Mouse (Mus musculus) heart, adult 2 months (tissue): ENCODE data around the gene Adcy2.

ENCODE experiments used
- CTCF ChIP-seq: fragments of 200-600 bp; IDR thresholded peaks from 2 replicates; pipeline ENCODE4 v1.8.1; 2022; ENCODE audit warnings: antibody characterized with exemption, mild to moderate bottlenecking, moderate library complexity
- EP300 ChIP-seq: fragments of 200-500 bp; IDR thresholded peaks from 2 replicates; pipeline ENCODE4 v1.6.1; 2011; ENCODE audit warnings: low read depth, low read length, control low read depth; ENCODE audit not compliant: insufficient read depth
- POLR2A ChIP-seq: fragments of 200-500 bp; IDR thresholded peaks from 2 replicates; pipeline ENCODE4 v1.6.1; 2011; ENCODE audit warnings: mild to moderate bottlenecking, low read depth, low read length, control low read depth; ENCODE audit not compliant: insufficient read depth

DNA sequence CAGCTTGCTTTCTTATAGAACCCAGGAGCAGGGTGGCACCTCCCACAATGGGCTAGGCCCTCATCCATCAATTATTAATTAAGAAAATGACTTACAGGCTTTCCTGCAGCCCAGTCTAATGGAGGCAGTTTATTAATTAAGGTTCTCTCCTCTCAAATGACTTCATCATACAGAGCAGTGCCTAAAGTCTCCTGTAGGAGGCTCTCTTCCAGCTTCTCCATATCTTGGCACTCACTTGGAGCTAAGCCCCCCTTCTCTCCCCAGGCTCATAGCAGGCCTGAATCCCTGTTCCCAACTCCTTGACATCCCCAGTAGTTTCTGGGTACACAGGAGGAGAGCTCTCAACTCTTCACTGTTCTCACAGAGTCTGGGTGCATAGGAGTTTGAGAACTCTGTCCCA is 400.4 kb downstream of the Adcy2 start:
- TF ChIP-seq POLR2A: no peak
- TF ChIP-seq CTCF: no peak
- no peak for TF ChIP-seq EP300
